Mouse (Mus musculus) lung, adult 2 months (tissue): ENCODE data around the gene Ccp110.

Experiments
- CTCF ChIP-seq: fragments of 200-500 bp; IDR thresholded peaks from 2 replicates; pipeline ENCODE4 v1.5.1; 2011; ENCODE audit warnings: mild to moderate bottlenecking, low read length, control low read depth; ENCODE audit not compliant: insufficient read depth
- POLR2A ChIP-seq: fragments of 200-500 bp; IDR thresholded peaks from 2 replicates; pipeline ENCODE4 v1.6.1; 2011; ENCODE audit warnings: low read depth, mild to moderate bottlenecking, control low read depth, low read length, borderline replicate concordance; ENCODE audit errors: extremely low read depth

DNA sequence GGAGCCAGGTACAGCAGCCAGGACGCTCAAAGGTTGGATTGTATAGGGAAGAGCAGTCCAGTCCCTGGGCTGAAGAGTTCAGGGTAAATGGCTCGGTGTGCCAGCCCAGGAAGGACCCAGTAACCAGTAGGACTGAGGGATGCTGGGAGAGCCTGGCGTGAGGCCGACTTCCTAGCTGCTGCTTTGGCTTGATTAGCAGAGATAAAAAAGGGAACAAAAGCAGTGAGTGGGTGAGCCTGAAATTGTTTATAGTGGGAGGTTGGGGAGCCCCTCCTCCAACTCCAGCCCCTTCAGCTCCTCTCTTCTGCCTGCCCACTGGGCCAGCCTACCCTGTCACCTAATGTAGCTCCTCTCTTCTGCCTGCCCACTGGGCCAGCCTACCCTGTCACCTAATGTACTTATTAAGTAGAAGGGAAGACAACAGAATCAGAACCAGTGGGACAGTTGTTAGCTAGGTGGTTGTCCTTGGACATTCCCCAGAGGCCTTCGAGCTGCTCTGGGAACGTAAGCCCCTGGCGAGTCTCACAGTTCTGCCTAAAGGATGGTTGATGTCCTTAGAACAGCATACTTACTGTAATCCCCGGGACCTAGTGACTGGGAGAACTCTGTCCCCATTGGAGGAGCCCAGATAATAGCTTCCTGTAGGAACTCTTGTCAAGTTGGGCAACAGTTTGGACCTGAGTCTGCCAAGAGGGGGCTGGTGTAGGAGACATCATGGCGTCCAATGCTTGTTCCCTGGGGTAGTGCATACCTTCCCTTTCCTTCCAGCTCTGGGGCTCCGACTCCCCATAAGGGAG lies 65.4 kb downstream of the Ccp110 start:
- no peak for TF ChIP-seq POLR2A
- TF ChIP-seq CTCF, result no peak
